Mouse (Mus musculus): ENCODE measurements at regions not wholly inside any gene's neighbourhood (a gene's known extent, or its start where the extent isn't known, plus 50 kb on each side); places are given as distances from the start of the nearest gene placed in this dataset.

DNA sequence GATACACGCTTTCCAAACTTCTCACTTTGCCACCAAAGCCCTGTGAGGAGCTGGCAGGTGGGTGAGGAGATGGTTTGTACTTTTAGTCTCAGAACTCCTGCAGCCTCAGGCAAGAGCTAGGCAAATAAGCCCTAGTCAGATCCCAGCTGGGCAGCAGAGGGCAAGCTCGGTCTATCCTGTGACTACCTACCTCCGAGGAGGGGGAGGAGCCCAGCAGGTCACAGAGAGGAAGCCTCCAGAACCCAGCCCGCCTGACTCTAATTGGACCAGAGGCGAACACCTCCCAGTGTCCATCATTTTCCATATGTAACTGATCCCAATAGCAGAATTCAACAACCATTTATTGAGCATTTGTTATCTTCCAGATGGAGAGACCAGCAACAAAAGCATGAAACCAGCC lies 237.0 kb upstream of the Rgma start:
- TF ChIP-seq CTCF (IDR thresholded peaks at IDR 0.05; ENCODE audit: low read depth) (peak; percentile 42), EP300 (optimal IDR thresholded peaks at IDR 0.05) (no peak)
